Mouse (Mus musculus) T-cell, adult 2 months (primary cell): Measurements from ENCODE around the gene Lrrc41.

Experiments
- DNase-seq: peaks from one replicate; pipeline ENCODE4 v3.0.0; 2022; ENCODE audit warnings: low spot score

Gene Lrrc41

DNA sequence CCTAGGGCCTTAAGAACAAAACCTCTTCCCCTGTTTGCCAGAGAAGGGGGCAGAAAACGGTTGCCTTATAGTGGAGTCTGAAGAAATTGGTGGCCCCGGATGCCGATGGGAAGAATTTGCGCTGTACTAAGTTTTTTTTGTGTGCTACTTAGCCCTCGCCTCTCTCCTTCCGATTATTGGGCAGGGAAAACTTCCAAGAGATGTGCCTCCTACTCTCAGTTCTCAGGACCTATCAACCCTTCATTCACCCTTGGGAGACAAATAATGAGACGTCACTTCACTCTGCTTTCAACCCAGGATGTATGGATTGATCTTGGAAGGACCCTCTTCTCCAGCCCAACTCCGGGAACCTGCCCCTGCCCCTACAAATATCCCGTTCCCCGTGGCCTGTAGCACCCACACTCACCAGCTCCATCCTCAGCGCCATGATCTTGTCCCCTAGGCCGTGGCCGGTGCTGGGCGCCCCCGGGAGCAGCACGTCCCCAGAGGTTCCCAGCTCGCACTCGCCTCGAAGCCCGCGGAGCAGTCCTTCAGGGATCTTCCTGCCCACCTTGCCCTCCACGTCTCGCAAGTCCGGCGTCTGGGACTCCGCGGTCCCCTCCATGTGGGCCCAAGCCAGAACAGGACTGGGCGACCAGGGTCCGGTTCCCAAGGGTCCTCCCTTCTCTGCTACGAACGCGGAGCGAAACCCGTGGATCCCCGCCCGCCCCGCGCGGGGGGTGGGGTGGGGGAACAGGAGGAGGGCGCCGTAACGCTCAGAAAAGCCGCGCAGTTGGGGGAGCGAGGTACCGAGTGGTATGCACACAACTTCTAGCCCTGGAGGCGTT, 69.0 kb downstream of the Lrrc41 start:
- DNase-seq = peak; percentile 39
